Mouse (Mus musculus) E14TG2a.4 (cell line): Measurements from ENCODE around the gene Acp6.
A peak's percentile ranks its signal among the peaks of the same experiment; 100 is the strongest.

ENCODE experiments used
- H3K27me3 ChIP-seq: 2 replicates; pipeline ENCODE4 v1.6.1; 2014; ENCODE audit warnings: low read length, control low read depth; ENCODE audit not compliant: insufficient read depth
- H3K36me3 ChIP-seq: 2 replicates; pipeline ENCODE4 v1.6.1; 2014; ENCODE audit warnings: low read length, control low read depth; ENCODE audit not compliant: insufficient read depth
- H3K4me1 ChIP-seq: replicated peaks from 2 replicates; pipeline ENCODE4 v1.6.1; 2014; ENCODE audit warnings: low read depth, low read length, control low read depth
- H3K4me3 ChIP-seq: replicated peaks from 2 replicates; pipeline ENCODE4 v1.5.1; 2014; ENCODE audit warnings: mild to moderate bottlenecking, low read length
- H3K9me3 ChIP-seq: 2 replicates; pipeline ENCODE4 v1.6.1; 2014; ENCODE audit warnings: low read length, control low read depth
- CTCF ChIP-seq: conservative IDR thresholded peaks from 2 replicates; pipeline ENCODE4 v1.5.1; 2014; ENCODE audit warnings: low read length
- NANOG ChIP-seq: IDR thresholded peaks from 2 replicates; pipeline ENCODE4 v1.6.1; 2014; ENCODE audit warnings: borderline replicate concordance, low read length, mixed read lengths
- POU5F1 ChIP-seq: IDR thresholded peaks from 2 replicates; pipeline ENCODE4 v1.6.1; 2014; ENCODE audit warnings: low read length, borderline replicate concordance

Gene Acp6

DNA sequence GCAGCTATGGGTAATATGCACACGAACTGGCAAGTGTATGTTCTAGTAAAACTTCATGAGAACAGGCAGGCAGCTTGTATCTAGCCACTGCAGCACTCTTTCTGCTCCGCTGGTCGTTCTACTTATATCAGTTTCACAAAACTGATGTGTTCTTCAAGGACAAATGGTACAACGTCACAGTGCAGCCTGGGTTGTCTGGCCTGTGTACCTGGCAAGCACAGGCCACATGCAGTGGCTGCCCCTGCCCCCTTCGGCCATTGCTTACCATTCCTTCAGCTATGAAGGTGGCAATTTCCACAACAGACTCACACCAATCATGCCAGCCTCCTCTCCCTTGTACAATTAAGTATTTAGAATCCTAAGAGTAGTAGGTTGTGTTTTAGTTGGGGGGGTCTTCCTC, 14.1 kb downstream of the Acp6 start:
- no peak for TF ChIP-seq CTCF
- peaks cover 98% of the 10 kb centered on the region for H3K36me3 ChIP-seq
- peaks cover 53% of the 10 kb centered on the region for H3K4me1 ChIP-seq
- H3K27me3 ChIP-seq: no peaks in the 10 kb centered on the region
- no peak overlapping the region for H3K4me3 ChIP-seq
- H3K9me3 ChIP-seq: peaks cover 5% of the 10 kb centered on the region; the same call in 1 of the 2 replicates

DNA sequence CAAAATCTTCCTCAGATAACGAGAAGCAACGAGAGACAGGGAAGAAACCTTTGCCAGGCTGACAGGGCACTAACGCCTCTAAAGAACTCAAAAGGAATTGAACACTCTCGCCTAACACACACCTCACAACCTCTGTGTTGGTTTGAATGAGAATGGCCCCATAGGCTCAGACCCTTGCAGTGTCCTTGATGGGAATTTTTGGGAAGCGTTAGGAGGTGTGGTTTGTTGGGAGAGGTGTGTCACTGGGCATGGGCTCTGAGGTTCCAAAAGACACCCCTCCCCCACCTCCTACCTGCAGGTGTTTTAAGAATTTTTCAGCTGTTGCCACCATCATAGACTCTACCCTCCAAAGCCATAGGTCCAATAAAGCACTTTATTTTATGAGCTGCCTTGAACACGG, 20.3 kb downstream of the Acp6 start:
- TF ChIP-seq CTCF: no peak
- TF ChIP-seq POU5F1: no peak
- no peak for TF ChIP-seq NANOG
- H3K9me3 ChIP-seq: peaks cover 6% of the 10 kb centered on the region; the same call in 1 of the 2 replicates
- peaks cover 26% of the 10 kb centered on the region for H3K4me1 ChIP-seq
- H3K27me3 ChIP-seq: no peaks in the 10 kb centered on the region
- peaks cover 42% of the 10 kb centered on the region for H3K36me3 ChIP-seq
- no peak overlapping the region for H3K4me3 ChIP-seq

DNA sequence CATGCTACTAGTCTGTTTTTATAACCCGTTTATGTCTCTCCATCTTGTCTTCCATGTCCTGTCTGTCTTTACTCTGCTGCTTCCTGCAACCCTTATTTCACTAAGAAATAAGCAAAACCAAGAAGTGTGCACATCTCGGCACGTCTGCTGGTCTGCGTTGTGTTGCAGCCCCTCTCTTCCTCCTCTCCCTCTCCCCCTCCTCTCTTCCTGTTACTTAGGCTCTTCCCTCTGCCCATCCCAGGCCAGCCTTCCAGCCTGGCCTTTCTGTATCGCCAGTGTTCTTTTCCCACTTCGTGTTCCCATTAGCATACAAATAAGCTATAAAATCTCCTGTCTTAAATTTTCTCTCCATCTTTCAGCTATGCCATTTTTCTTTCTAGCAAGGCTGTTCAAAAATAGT, 21.9 kb downstream of the Acp6 start:
- peaks cover 26% of the 10 kb centered on the region for H3K36me3 ChIP-seq
- no peaks in the 10 kb centered on the region for H3K27me3 ChIP-seq
- no peak for TF ChIP-seq POU5F1
- TF ChIP-seq NANOG: no peak
- no peak for TF ChIP-seq CTCF
- no peak overlapping the region for H3K4me3 ChIP-seq
- H3K4me1 ChIP-seq: peaks cover 42% of the 10 kb centered on the region
- H3K9me3 ChIP-seq: peaks cover 6% of the 10 kb centered on the region; the same call in 1 of the 2 replicates

DNA sequence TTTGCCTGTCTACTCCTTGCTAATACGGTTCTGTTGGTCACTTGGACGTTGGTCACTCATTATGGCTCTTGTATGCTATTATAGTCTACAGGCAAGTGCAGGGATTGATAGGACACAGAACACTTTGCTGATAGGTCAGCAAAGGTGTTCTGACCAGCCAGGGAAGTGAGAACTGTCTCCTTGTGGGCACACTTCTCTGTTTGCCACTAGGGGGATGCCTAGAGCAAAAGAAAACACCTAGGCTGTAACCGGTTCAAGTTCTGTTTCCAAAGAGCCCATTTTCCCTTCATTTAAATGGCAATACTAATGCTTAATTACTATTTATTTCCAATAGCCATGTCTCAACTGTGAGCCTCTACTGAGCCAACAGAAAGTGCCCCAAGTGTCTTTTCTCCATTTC, 25.2 kb downstream of the Acp6 start:
- no peaks in the 10 kb centered on the region for H3K36me3 ChIP-seq
- TF ChIP-seq POU5F1 (no peak), CTCF (peak; percentile 52)
- H3K4me3 ChIP-seq: no peak overlapping the region
- H3K4me1 ChIP-seq: peaks cover 64% of the 10 kb centered on the region
- no peaks in the 10 kb centered on the region for H3K27me3 ChIP-seq
- no peaks in the 10 kb centered on the region for H3K9me3 ChIP-seq

DNA sequence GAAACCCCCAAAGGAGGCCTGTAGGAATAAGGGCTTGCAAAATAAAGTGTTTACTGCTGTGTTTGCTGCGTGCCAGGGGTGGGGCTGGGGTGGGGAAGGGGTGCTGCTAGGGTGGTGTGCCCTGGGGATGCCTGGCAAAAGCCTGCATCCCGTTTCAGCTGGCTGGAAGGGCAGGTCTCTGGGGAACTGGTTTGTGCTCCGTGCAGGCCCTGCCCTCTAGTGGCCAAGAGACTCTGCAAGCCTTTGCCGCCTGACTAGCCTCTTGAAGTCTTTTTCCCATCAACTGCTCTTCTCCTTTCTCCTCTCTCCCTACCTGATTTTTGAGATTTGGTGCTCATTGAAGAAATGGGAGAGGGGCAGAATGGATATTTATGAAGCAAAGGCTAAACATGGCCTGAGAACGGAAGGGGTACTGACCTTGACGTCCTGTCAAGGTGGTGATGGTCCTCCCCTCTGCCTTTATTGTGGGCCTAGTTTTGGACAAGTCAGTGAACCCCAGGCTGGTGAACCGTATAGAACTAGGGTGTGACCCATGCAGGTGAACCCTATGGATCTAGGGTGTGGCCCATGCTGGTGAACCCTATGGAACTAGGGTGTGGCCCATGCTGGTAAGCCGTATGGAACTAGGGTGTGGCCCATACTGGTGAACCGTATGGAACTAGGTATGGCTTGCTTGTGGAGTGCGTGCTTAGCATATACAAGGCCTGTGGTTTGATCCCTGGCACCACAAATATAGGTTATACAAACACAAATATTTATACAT, 26.7 kb downstream of the Acp6 start:
- Histone ChIP-seq H3K27me3 (no peaks in the 10 kb centered on the region), H3K36me3 (no peaks in the 10 kb centered on the region), H3K4me3 (no peak overlapping the region), H3K9me3 (no peaks in the 10 kb centered on the region), H3K4me1 (peaks cover 64% of the 10 kb centered on the region)
- TF ChIP-seq POU5F1: no peak
- TF ChIP-seq NANOG: no peak
- peak; percentile 79 for TF ChIP-seq CTCF

- no peaks in the 10 kb centered on the region for H3K36me3 ChIP-seq
- TF ChIP-seq NANOG (no peak), CTCF (no peak), POU5F1 (no peak)
- H3K9me3 ChIP-seq: peaks cover 11% of the 10 kb centered on the region
- no peak overlapping the region for H3K4me3 ChIP-seq
- 0 out of 2 replicates have a peak, but pooled peaks cover 3% of the 10 kb centered on the region for H3K27me3 ChIP-seq
- H3K4me1 ChIP-seq: peaks cover 8% of the 10 kb centered on the region; the same call in 1 of the 2 replicates
Observed at GRCm38 (mm10) chr3:97196571-97196970, 38.0 kb downstream of the Acp6 start.

- TF ChIP-seq POU5F1: no peak
- no peak for TF ChIP-seq CTCF
- peak; percentile 20; the same call in 1 of the 2 replicates for TF ChIP-seq NANOG
- Histone ChIP-seq H3K4me3 (no peak overlapping the region), H3K27me3 (0 out of 2 replicates have a peak, but pooled peaks cover 3% of the 10 kb centered on the region), H3K4me1 (peaks cover 11% of the 10 kb centered on the region), H3K9me3 (no peaks in the 10 kb centered on the region), H3K36me3 (no peaks in the 10 kb centered on the region; the same call in 1 of the 2 replicates)
Observed at GRCm38 (mm10) chr3:97199261-97199660, 40.7 kb downstream of the Acp6 start.

GRCm38 (mm10) chr3:97201943-97202342, 43.4 kb downstream of the Acp6 start:
- no peak overlapping the region for H3K4me3 ChIP-seq
- H3K36me3 ChIP-seq: peaks cover 25% of the 10 kb centered on the region
- H3K9me3 ChIP-seq: no peaks in the 10 kb centered on the region
- peaks cover 15% of the 10 kb centered on the region for H3K4me1 ChIP-seq
- 0 out of 2 replicates have a peak, but pooled peaks cover 3% of the 10 kb centered on the region for H3K27me3 ChIP-seq
- TF ChIP-seq CTCF (peak; percentile 81), NANOG (no peak)

DNA sequence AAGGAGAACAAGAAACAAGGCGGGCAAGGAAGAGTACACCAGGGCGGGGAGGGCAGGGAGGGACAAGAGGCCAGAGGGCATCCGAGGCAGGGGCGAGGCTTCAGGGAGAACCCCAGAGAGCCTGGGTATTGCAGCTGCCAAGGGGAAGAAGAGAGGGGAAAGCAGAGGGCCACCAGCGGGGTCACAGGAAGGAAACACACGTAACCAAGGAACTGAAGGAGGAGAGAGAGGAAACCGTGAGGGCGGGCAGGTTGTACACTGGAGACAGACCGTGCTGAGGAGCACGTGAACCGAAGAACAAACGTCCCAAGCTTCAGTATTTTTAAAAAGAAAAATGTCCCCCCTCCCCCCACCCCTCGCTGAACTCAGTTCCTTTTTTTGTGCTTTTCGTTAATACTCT, 45.3 kb downstream of the Acp6 start:
- no peak for TF ChIP-seq CTCF
- no peak for TF ChIP-seq POU5F1
- TF ChIP-seq NANOG: no peak
- Histone ChIP-seq H3K4me1 (peaks cover 34% of the 10 kb centered on the region), H3K4me3 (no peak overlapping the region), H3K9me3 (no peaks in the 10 kb centered on the region), H3K27me3 (0 out of 2 replicates have a peak, but pooled peaks cover 3% of the 10 kb centered on the region), H3K36me3 (peaks cover 44% of the 10 kb centered on the region)
